Mouse (Mus musculus): ENCODE data around the gene Fam83e.

GRCm38 (mm10) chr7:45747450-45747849 lies 26.4 kb downstream of the Fam83e start:
- TF ChIP-seq POLR2A (IDR thresholded peaks at IDR 0.05; ENCODE audit: insufficient read length, low read depth) (no peak), USF1 (IDR thresholded peaks at IDR 0.05; ENCODE audit: low read depth) (no peak), MYOG (IDR thresholded peaks at IDR 0.05; ENCODE audit: control insufficient read depth in 1 of 3, insufficient read depth in 1 of 3, insufficient read length in 2 of 3, low read depth in 2 of 3) (no peak), POLR2AphosphoS2 (IDR thresholded peaks at IDR 0.05; ENCODE audit: insufficient read length, low read depth) (no peak), E2F4 (IDR thresholded peaks at IDR 0.05; ENCODE audit: insufficient read depth) (no peak)

Measured in myocyte (in vitro differentiated cells).